Mouse (Mus musculus): ENCODE measurements at regions not wholly inside any gene's neighbourhood (a gene's known extent, or its start where the extent isn't known, plus 50 kb on each side); places are given as distances from the start of the nearest gene placed in this dataset.

GRCm38 (mm10) chrX:139392777-139393176 is 59.3 kb downstream of the Trap1a start:
- no peak for DNase-seq

GRCm38 (mm10) chrX:139416701-139417100 is 63.5 kb upstream of the D330045A20Rik start:
- peak; percentile 72 for DNase-seq

- DNase-seq, result no peak
Observed at GRCm38 (mm10) chrX:139419867-139420266, 60.3 kb upstream of the D330045A20Rik start.

- DNase-seq, result no peak
Observed at GRCm38 (mm10) chrX:139424307-139424706, 55.9 kb upstream of the D330045A20Rik start.

All from lung, postnatal 14 days (tissue).